Mouse (Mus musculus) CD4-positive, CD25-positive, alpha-beta regulatory T cell, adult 2 months (primary cell): ENCODE results near the gene Scin.
"Not testable (repeated sequence)": the region's sequence is repeated elsewhere in the genome, so short reads cannot be mapped to it uniquely, and the experiment has no call there.

Source experiments
- DNase-seq: peaks from one replicate; pipeline ENCODE4 v3.0.0-alpha.2; 2012; ENCODE audit warnings: low read depth, low spot score

The Scin gene

DNA sequence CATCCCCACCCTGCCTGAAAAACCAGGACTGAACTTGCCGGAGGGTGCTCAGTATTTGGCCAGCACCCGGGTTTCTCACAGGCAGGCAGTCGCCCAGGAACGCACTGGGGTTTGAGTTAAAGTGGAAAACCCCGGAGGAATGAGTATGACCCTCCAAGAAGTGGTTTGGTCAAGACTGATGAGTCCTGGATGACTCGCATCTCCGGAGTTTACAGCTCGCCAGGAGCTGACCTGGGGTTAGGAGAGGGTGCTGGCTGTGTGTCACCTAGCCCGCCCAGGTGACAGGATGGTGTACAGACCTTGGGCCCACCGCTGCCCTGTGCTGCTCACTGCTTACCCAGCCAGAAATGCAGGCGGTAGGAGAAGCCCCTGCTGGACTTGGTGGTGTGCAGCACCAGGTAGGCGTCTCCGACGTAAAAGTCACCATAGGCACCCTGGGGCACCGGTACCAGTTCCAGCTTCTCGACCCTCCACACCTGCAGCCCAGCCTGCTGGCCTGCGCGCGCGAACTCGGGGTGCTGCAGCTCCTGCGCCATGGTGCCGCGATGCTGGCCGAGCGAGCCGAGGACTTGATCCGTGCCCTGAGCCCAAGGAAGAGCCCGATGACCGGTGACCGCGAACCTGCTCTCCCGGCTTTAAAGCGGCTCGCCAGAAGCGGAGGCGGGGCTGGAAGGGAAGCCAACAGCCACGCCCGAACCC lies at the start of gene Scin:
Gene Scin, minus strand, starts transcription at position 656 of the 699 bp plus-strand sequence.
- DNase-seq = peak; percentile 16

DNA sequence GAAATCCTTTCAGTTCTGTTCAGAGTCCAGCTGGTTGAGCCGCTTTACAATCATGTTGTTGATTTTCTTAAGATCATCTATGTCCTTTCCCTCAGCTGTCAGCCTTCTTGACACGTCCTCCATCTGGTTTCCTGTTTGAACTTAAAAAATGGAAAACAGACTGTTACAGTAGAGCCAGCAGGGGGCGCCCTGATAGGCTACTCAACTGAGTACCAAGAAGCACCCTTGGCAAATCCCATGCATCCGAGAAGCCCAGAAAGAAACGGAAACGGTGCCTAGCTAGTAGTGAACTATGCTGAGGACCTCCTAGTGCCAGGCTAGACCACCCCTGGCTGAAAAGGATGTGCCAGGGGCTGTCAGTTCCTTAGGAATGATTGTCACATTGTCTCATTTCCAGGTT lies 43.1 kb upstream of the Scin start:
- DNase-seq = peak; percentile 71

- DNase-seq = no peak
Measured at GRCm38 (mm10) chr12:40176158-40176557, 42.1 kb upstream of the Scin start.

- not testable (repeated sequence) for DNase-seq
Measured at GRCm38 (mm10) chr12:40175171-40175570, 41.1 kb upstream of the Scin start.

DNA sequence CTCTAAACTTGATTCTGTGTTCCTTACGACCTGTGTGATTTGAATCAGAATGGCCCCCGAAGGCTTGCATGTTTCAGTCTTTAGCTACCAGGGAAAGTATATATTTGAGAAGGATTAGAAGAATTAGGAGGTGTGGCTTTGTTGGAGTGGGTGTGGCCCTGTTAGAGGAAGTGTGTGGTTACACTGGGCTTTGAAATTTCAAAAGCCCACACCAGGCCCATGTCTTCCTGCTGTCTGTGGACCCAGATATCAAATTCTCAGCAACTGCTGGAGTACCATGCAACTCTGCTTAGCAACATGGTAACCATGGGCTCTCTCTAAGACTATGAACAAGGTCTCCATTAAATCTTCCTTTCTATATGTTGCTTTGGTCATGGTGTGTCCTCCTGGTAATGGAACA lies 37.6 kb upstream of the Scin start:
- DNase-seq = peak; percentile 6

- DNase-seq = no peak
Measured at GRCm38 (mm10) chr12:40169675-40170074, 35.6 kb upstream of the Scin start.

DNA sequence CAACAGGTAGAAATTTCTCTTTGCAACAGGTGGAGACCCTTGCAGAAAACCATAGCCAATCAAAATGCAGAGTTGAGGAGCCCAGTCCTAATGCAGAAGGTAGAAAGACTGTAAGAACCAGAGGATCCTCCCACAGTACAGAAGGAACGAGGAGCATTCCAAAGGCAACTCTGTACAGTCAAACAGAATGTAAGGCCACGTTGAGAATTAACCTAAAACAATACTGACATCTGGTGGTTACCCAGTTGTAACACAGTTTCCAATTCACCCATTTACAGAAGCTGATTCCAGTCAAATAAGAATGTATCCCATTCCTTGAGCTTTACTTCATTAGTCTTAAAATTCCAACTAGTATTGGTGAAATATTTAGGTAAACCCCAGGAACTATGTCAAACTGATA lies 30.6 kb upstream of the Scin start:
- peak; percentile 51 for DNase-seq

- no peak for DNase-seq
Measured at GRCm38 (mm10) chr12:40160777-40161176, 26.7 kb upstream of the Scin start.

- no peak for DNase-seq
Measured at GRCm38 (mm10) chr12:40154188-40154587, 20.2 kb upstream of the Scin start.

- DNase-seq = no peak
Measured at GRCm38 (mm10) chr12:40152353-40153069, 18.5 kb upstream of the Scin start.

DNA sequence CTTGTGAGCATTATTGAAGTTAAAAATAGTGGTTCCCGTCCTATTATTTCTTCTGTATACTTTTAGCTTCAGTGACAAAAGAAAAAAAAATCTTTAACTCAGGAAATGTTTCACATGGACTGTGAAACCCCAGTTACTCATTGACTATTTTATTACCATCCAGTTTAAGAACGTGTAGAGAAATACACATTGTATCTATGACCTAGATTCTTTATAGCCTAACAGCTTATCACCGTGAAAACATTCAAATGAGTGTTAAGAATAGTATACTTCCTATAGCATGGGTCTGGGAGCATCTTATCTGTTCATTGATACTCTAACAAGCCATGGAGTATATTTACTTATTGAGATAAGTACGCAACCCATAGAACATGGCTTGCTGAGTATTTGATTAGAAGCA lies 13.3 kb upstream of the Scin start:
- DNase-seq = no peak

- DNase-seq = no peak
Measured at GRCm38 (mm10) chr12:40146510-40146909, 12.5 kb upstream of the Scin start.

GRCm38 (mm10) chr12:40140706-40141105 lies 6.7 kb upstream of the Scin start:
- no peak for DNase-seq

- no peak for DNase-seq
Measured at GRCm38 (mm10) chr12:40139484-40140245, 5.6 kb upstream of the Scin start.

GRCm38 (mm10) chr12:40134529-40134928 lies 501 bp upstream of the Scin start:
- DNase-seq = peak; percentile 43

GRCm38 (mm10) chr12:40133194-40133572 lies 845 bp downstream of the Scin start:
- DNase-seq = no peak

DNA sequence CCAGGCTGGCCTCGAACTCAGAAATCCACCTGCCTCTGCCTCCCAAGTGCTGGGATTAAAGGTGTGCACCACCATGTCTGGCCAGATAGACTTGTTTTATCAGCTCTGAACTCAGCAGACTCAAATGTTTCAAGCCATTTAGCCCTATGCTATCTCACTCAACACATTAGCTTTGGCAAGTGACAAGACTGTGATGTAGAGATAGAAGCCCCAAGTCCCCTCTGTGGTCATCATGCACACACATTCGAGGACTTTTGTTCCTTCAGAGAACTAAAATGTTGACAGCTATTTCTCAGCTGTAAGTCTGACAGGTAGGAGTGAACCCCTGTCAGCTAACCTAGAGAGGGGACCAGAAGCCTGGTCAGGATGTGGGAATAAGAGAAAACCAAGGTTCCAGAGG lies 15.2 kb downstream of the Scin start:
- DNase-seq = no peak

DNA sequence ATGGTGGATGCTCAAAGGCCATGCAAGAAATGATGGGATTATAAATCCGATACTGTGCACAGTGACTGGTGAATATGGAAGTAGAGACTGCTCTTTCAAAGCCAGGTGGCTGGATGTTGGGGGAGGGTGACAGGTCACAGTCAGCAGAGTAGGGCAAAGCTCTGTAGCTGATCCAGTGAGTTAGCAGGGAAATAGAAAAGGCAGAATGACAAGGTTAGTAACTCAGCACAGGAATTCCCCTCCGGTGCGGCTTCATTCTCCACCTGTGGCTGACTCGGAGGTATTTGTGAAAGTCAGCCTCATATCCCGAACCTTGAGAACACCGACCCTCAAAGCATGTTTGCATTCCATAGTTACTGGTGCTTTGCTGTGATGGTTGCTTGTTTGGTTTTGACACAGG lies 17.0 kb downstream of the Scin start:
- no peak for DNase-seq

GRCm38 (mm10) chr12:40116214-40116613 lies 17.8 kb downstream of the Scin start:
- no peak for DNase-seq

- DNase-seq = no peak
Measured at GRCm38 (mm10) chr12:40114883-40115282, 19.1 kb downstream of the Scin start.

DNA sequence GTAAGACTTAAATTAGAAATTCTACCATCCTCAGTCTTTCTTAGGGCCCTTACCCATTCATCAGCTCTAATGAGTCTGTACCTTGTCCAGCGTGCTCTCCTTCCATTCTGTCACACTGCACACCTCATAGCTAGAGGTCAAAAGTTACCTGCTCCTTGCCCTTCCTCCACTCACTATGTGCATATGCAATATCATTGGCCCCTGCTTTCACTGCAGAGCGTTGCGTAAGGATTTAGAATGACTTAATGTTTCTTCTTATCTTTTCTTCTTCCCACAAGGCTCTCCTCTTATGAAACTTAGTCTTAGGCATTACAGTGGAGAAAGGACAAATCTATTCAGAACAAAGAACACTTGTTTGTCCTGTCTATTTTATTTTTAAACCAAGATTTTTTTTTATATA lies 20.0 kb downstream of the Scin start:
- DNase-seq = no peak

GRCm38 (mm10) chr12:40113605-40114004 lies 20.4 kb downstream of the Scin start:
- no peak for DNase-seq

DNA sequence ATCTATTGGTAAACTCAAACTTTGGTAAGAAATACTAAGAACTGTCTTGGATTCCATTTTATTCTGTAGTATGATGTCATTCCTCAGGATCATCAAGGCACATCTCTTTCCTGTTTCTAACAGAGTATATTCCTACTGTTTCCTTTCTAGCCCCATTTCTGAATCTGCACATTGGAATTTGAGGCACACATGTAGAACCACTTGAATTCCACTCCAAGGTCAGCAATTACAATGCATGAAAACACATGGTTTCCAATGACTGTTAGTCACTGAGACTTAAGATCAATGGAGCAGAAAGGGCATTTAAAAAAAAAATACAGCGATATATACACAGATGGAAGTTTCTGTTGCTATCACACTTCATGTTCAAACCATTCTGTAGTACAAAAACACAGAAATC lies 24.8 kb downstream of the Scin start:
- no peak for DNase-seq
